Mouse (Mus musculus): ENCODE data around the gene Alkal2. TPM values are rescaled to one million over a fixed set of nuclear protein-coding genes. Genes with fewer than 3 reads are reported as not detected.

Gene Alkal2
- polyA plus RNA-seq, 1 experiment from 2014 or later: not detected

DNA sequence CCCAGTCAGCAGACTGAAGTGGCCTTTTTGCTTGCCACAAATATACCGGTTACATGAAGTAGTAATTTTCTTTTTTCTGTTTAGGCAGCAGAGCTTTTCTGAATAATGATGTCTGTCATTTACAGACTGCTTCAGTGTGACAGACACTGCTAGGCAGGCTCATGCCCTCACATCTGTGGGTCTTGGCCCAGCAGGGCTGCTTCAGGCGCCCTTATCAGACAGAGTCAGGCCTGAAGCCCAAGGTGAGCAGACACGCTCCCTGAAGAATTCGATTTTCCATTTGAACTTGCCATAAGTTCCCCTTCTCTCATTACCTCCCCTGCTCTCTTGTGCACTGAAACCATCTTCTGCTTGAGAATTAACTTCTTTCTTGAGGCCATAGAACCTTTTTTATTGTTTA, 3.9 kb downstream of the Alkal2 start:
- H3K27ac ChIP-seq: peak overlapping the region; percentile 51; the same call in 1 of the 2 replicates
- no peak overlapping the region for H3K9ac ChIP-seq
- H3K9me3 ChIP-seq (replicated peaks): no peaks in the 10 kb centered on the region
- 51% methylated on average over 4 of the region's 4 CpGs for WGBS (ENCODE audit: insufficient replicate concordance)
- H3K36me3 ChIP-seq: peaks cover 8% of the 10 kb centered on the region
- no peak overlapping the region for H3K4me3 ChIP-seq
- H3K27me3 ChIP-seq (replicated peaks): peaks cover 45% of the 10 kb centered on the region
- ATAC-seq: peak; percentile 91
- H3K4me1 ChIP-seq: peaks cover 37% of the 10 kb centered on the region
- H3K4me2 ChIP-seq: peak overlapping the region; percentile 24; the same call in 1 of the 2 replicates

DNA sequence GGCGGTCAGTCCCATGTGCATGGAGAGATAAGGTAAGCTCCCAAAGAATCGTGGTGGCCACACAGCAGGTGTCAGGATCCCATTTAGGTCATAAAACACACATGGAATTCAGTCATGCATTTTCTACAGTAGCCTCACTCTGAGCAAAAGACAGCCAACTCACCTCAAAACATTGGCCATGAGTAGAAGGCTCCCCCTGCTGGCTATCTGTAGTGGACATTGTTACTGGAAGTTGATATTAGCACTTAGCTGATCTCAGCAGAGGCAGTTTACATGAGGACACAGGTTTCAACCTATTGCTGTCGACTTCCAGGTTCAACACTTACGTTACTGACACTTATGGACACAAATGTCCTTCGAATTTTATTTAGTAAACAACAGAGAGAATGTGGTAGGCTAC, 5.9 kb downstream of the Alkal2 start:
- no peak overlapping the region for H3K4me2 ChIP-seq
- no peak overlapping the region for H3K4me3 ChIP-seq
- ATAC-seq: peak; percentile 18; the same call in 1 of the 2 replicates
- no peak overlapping the region for H3K27ac ChIP-seq
- H3K27me3 ChIP-seq (replicated peaks): peaks cover 24% of the 10 kb centered on the region
- H3K4me1 ChIP-seq: peaks cover 28% of the 10 kb centered on the region
- H3K9ac ChIP-seq: no peak overlapping the region
- 29% methylated on average over 5 of the region's 5 CpGs for WGBS (ENCODE audit: insufficient replicate concordance)
- H3K9me3 ChIP-seq (replicated peaks): no peaks in the 10 kb centered on the region
- H3K36me3 ChIP-seq: peaks cover 26% of the 10 kb centered on the region

DNA sequence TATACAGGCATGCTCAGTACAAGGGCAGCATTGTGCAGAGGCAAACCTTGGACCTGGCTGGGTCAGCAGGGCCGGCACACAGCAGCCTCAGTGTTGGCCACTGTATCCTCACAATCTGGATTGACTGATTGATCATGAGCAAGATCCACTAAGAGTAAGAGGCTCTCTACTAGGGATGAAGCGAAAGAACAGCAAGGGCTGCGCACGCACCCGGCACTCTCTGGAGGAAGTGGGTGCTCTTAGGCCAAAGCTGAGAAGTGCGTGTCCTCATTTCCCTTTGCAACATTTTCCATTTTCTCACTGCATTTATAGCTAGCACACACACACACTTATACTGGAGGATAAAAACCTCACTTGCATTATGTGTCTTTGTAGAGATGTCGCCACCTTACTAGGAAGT, 7.3 kb downstream of the Alkal2 start:
- no peak for ATAC-seq
- WGBS (ENCODE audit: insufficient replicate concordance): 83% methylated on average over 7 of the region's 7 CpGs
- Histone ChIP-seq H3K27me3 (replicated peaks) (peaks cover 11% of the 10 kb centered on the region), H3K27ac (no peak overlapping the region), H3K4me2 (no peak overlapping the region), H3K4me1 (peaks cover 28% of the 10 kb centered on the region), H3K4me3 (no peak overlapping the region), H3K36me3 (peaks cover 38% of the 10 kb centered on the region), H3K9me3 (replicated peaks) (no peaks in the 10 kb centered on the region), H3K9ac (no peak overlapping the region)

DNA sequence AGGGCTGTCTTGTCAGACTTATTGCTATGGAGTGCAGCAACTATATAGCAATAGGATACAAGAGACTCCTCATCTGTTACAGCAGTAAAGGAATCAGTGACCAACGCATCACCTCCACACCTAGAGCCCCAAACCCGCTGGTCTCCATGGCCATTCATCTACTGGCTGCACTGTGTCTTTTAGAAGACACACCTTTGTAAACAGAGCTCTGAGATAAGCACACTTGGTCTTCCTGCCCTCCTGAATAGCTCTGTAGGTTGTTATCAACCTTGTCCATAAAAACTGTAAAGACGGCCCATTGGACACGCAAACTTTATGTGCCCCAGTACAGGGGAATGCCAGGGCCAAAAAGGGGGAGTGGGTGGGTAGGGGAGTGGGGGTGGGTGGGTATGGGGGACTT, 12.9 kb downstream of the Alkal2 start:
- Histone ChIP-seq H3K9ac (peak overlapping the region; percentile 35; the same call in 1 of the 2 replicates), H3K27me3 (replicated peaks) (no peaks in the 10 kb centered on the region), H3K4me2 (peak overlapping the region; percentile 27), H3K36me3 (peaks cover 86% of the 10 kb centered on the region), H3K9me3 (replicated peaks) (no peaks in the 10 kb centered on the region), H3K27ac (peak overlapping the region; percentile 84), H3K4me1 (peaks cover 38% of the 10 kb centered on the region), H3K4me3 (no peak overlapping the region)
- peak; percentile 96 for ATAC-seq
- WGBS (ENCODE audit: insufficient replicate concordance): 31% methylated on average over 4 of the region's 4 CpGs

DNA sequence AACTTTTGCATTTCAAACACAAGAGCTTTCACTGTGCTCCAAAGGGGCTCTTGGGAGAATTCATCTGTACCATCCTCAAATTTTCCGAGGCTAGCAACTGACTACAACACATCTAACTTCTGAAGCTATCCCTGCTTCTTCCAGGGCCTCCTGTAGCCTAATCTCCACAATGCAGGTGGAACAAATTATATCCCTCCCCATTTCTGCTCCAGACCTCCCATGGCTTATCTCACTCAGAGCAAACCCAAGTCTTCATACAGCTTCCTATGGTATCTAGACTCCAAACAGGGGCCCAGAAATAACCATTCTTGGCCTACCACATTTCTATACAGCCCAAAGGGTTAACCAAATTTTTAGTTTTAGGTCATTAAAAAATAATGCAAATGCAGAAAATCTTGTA, 24.5 kb downstream of the Alkal2 start:
- H3K4me2 ChIP-seq: peak overlapping the region; percentile 85
- peaks cover 39% of the 10 kb centered on the region for H3K36me3 ChIP-seq
- peak overlapping the region; percentile 98 for H3K27ac ChIP-seq
- H3K9me3 ChIP-seq (replicated peaks): no peaks in the 10 kb centered on the region
- H3K4me3 ChIP-seq: peak overlapping the region; percentile 92
- 27% methylated on average over 1 of the region's 1 CpGs for WGBS (ENCODE audit: insufficient replicate concordance)
- peak; percentile 85 for ATAC-seq
- H3K27me3 ChIP-seq (replicated peaks): no peaks in the 10 kb centered on the region
- peaks cover 71% of the 10 kb centered on the region for H3K4me1 ChIP-seq
- H3K9ac ChIP-seq: peak overlapping the region; percentile 95

DNA sequence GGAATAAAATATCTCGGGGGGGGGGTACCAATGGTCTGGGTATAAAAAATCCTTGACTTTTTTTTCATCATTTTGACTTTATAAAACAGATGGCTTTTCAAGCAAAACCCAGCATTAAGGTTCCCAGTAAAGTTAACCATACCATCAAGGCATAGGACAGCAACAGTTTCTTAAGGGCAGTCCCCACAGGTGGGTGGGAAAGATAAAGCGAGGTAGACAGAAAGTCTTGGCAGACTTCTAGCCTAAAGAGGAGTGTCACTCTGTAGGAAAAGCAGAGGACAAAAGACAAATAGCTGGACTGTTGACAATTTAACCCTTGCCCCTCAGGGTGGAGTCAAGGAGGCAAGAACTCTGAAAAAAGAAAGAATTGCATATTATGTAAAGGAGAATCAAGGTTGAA, 25.8 kb downstream of the Alkal2 start:
- Histone ChIP-seq H3K4me3 (peak overlapping the region; percentile 92), H3K9ac (peak overlapping the region; percentile 95), H3K4me1 (peaks cover 71% of the 10 kb centered on the region), H3K27me3 (replicated peaks) (no peaks in the 10 kb centered on the region), H3K9me3 (replicated peaks) (no peaks in the 10 kb centered on the region), H3K27ac (peak overlapping the region; percentile 98), H3K36me3 (peaks cover 27% of the 10 kb centered on the region), H3K4me2 (peak overlapping the region; percentile 85)
- 27% methylated on average over 2 of the region's 2 CpGs for WGBS (ENCODE audit: insufficient replicate concordance)
- ATAC-seq: peak; percentile 68

DNA sequence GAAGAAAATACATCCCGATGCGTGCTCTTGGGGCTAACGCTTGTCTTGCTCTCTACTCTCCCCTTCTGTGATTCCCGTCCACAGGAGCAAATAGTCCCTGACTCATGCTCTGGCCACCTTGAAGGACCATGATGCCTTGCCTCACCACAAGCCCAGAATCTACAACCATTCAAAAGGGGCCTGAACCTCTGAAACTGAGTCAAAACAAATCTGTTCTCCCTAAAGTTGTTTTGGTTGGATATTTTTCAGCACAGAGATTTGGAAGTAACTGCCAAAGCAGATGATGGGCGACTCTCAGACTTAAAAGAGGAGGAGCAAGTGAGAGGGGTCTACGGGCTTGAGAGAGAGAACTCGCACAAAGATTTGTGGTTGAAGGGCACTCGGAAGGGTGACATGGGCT, 26.7 kb downstream of the Alkal2 start:
- Histone ChIP-seq H3K4me1 (peaks cover 62% of the 10 kb centered on the region), H3K9me3 (replicated peaks) (no peaks in the 10 kb centered on the region), H3K4me2 (peak overlapping the region; percentile 85), H3K4me3 (peak overlapping the region; percentile 92), H3K27ac (peak overlapping the region; percentile 98), H3K9ac (peak overlapping the region; percentile 95), H3K27me3 (replicated peaks) (no peaks in the 10 kb centered on the region), H3K36me3 (peaks cover 23% of the 10 kb centered on the region)
- WGBS (ENCODE audit: insufficient replicate concordance): 14% methylated on average over 8 of the region's 8 CpGs
- ATAC-seq: no peak

DNA sequence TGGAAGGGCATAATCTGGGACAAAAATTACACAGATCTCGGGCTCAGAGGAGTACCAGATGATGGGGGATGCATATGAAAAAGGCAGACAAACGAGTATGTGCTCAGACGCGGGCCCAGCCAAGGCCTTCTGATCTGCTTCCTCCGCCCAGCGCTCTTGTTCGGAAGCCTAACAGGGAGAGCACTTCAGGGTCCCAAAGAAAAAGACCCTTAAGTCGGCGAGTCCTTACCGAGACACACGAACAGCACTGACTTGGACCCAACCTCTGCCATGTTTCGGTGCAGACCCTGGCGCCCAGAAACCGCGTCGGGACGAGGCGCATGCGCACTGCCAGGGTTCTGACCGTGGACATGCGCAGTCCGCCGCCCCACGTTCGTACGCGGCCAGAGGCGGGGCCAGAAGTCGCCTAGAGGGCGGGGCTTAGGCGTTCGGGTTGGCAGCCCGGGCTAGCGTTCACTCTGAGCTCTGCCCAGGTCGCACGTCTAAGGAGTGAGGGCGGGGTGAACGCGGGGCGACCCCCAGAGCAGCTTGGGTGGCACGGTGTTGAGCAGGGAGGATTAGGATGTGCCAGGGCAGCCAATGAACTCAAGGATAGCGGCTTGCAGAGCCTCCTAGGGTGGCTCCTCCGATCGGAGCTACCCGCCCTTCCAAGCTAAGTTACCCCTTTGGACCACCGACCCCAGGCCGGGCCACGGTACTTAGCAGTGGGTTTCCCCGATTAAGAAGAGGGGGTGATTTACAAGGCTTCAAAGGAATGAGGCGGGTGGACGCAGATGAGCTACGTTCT, 27.3 kb downstream of the Alkal2 start, which contains the start of the genes Acp1 and Sh3yl1:
Acp1 (minus strand) TSS at position 329 of the 787 bp plus-strand sequence.
Sh3yl1 (plus strand) TSS at position 408 of the 787 bp plus-strand sequence.
- ATAC-seq: peak; percentile 83
- Histone ChIP-seq H3K36me3 (peaks cover 17% of the 10 kb centered on the region), H3K27ac (peak within 1 kb of the TSS; percentile 98), H3K4me3 (peak within 1 kb of the TSS; percentile 92), H3K9me3 (replicated peaks) (no peaks in the 10 kb centered on the region), H3K4me1 (peaks cover 56% of the 10 kb centered on the region), H3K4me2 (peak within 1 kb of the TSS; percentile 85), H3K27me3 (replicated peaks) (no peaks in the 10 kb centered on the region), H3K9ac (peak within 1 kb of the TSS; percentile 95)
- under 1% methylated on average over 52 of the region's 52 CpGs for WGBS (ENCODE audit: insufficient replicate concordance)

DNA sequence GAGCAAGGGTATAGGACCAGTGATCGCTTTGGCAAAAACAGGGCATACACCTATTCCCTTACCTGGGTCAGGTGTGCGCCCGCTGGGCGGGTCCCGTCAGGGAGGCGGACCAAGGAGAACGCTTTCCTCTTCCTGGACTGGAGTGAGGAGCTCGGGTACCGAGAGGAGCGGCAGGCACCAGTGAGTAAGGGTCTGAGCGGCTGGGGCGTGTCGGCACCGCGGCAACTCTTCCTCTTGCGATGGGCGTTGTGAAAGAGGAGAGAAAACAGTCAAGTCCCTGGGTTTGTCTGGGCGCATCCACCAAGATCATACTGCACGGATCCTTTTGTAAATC, 27.9 kb downstream of the Alkal2 start:
- Histone ChIP-seq H3K9ac (peak overlapping the region; percentile 95), H3K27ac (peak overlapping the region; percentile 98), H3K36me3 (peaks cover 12% of the 10 kb centered on the region), H3K4me3 (peak overlapping the region; percentile 92), H3K4me2 (peak overlapping the region; percentile 85), H3K4me1 (peaks cover 51% of the 10 kb centered on the region), H3K9me3 (replicated peaks) (no peaks in the 10 kb centered on the region), H3K27me3 (replicated peaks) (no peaks in the 10 kb centered on the region)
- peak; percentile 20 for ATAC-seq
- 3% methylated on average over 19 of the region's 19 CpGs for WGBS (ENCODE audit: insufficient replicate concordance)

DNA sequence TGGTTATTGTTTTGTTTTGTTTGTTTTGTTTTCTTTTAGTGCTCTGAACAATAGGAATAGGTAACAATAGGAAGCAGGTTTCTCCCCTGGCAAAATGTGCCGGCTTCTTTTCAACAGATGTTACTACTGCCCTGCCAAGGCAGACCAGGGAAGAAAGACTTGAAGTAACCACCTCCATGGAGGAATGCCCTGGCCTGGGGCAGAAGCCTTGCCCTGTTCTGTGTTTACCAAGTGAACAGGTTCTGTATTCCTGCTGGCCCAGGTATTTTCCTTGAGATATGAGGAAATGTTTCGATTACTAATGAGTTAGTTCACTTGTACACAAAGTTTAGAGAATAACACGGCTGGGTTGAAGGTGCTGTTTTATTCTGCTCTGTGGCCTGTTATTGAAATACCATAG, 28.7 kb downstream of the Alkal2 start:
- Histone ChIP-seq H3K36me3 (peaks cover 4% of the 10 kb centered on the region), H3K4me1 (peaks cover 42% of the 10 kb centered on the region), H3K27ac (peak overlapping the region; percentile 98; the same call in 1 of the 2 replicates), H3K9ac (peak overlapping the region; percentile 95), H3K27me3 (replicated peaks) (no peaks in the 10 kb centered on the region), H3K4me2 (peak overlapping the region; percentile 85), H3K4me3 (peak overlapping the region; percentile 92), H3K9me3 (replicated peaks) (no peaks in the 10 kb centered on the region)
- 66% methylated on average over 3 of the region's 3 CpGs for WGBS (ENCODE audit: insufficient replicate concordance)
- ATAC-seq: no peak

DNA sequence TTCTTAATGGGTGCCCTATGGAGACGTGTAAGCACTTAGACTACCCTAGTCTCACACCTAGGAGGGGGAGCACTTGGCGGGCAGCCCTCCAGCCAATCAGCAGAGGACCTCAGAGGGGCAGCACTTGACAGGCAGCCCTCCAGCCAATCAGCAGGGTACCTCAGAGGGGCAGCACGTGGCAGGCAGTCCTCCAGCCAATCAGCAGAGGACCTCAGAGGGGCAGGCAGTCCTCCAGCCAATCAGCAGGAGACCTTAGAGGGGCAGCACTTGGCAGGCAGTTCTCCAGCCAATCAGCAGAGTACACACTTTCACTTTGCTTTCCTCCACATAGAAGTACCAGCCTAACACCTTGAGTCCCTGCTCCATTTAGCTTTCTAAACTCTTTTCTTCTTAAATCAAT, 38.3 kb downstream of the Alkal2 start:
- H3K9ac ChIP-seq: no peak overlapping the region
- no peaks in the 10 kb centered on the region for H3K9me3 ChIP-seq (replicated peaks)
- H3K4me3 ChIP-seq: no peak overlapping the region
- ATAC-seq: peak; percentile 76
- H3K27me3 ChIP-seq (replicated peaks): no peaks in the 10 kb centered on the region
- H3K27ac ChIP-seq: no peak overlapping the region
- H3K36me3 ChIP-seq: peaks cover 44% of the 10 kb centered on the region
- peaks cover 4% of the 10 kb centered on the region; the same call in 1 of the 2 replicates for H3K4me1 ChIP-seq
- no peak overlapping the region for H3K4me2 ChIP-seq
- 78% methylated on average over 3 of the region's 3 CpGs for WGBS (ENCODE audit: insufficient replicate concordance)

DNA sequence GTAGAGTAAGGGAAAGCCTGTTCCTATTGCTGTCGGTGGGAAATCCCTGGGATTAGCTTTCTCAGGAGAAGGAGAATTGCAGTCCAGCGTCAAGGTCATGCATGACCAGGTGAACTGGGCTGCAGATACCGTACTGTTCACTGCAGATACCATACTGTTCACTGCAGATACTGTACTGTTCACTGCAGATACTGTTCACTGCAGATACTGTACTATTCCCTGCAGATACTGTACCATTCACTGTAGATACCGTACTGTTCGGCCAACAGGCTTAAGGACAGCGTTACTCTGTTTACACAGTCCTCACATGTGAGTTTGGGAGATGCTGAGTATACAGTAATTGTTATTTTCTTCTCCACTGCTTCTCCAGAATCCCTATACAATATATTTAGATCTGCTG, 44.1 kb downstream of the Alkal2 start:
- H3K4me3 ChIP-seq: no peak overlapping the region
- no peaks in the 10 kb centered on the region for H3K9me3 ChIP-seq (replicated peaks)
- peaks cover 60% of the 10 kb centered on the region for H3K36me3 ChIP-seq
- H3K9ac ChIP-seq: no peak overlapping the region
- 81% methylated on average over 6 of the region's 6 CpGs for WGBS (ENCODE audit: insufficient replicate concordance)
- no peaks in the 10 kb centered on the region for H3K27me3 ChIP-seq (replicated peaks)
- no peak overlapping the region for H3K27ac ChIP-seq
- peak; percentile 75; the same call in 1 of the 2 replicates for ATAC-seq
- H3K4me2 ChIP-seq: no peak overlapping the region
- H3K4me1 ChIP-seq: peaks cover 4% of the 10 kb centered on the region; the same call in 1 of the 2 replicates
